Mouse (Mus musculus): ENCODE data around the gene Serpina3n.
"Not testable (repeated sequence)": the region's sequence is repeated elsewhere in the genome, so short reads cannot be mapped to it uniquely, and the experiment has no call there.

The Serpina3n gene

GRCm38 (mm10) chr12:104406454-104406885 is at the start of gene Serpina3n:
TSS of gene Serpina3n (plus strand) at chr12:104406729.
- CTCF ChIA-PET, result interaction anchor here (0.6 kb wide), 1 partner anchor 114 kb away, joined by 3 read pairs; no protein-coding TSS in a partner anchor

GRCm38 (mm10) chr12:104369986-104370385 is 36.5 kb upstream of the Serpina3n start:
- CTCF ChIA-PET, result no interaction called here

- CTCF ChIA-PET, result not testable (repeated sequence)
Observed at GRCm38 (mm10) chr12:104377179-104377578, 29.4 kb upstream of the Serpina3n start.

GRCm38 (mm10) chr12:104378351-104378750 is 28.2 kb upstream of the Serpina3n start:
- CTCF ChIA-PET, result not testable (repeated sequence)

GRCm38 (mm10) chr12:104378815-104379214 is 27.7 kb upstream of the Serpina3n start:
- CTCF ChIA-PET, result not testable (repeated sequence)

- CTCF ChIA-PET, result no interaction called here
Observed at GRCm38 (mm10) chr12:104379856-104380255, 26.7 kb upstream of the Serpina3n start.

- CTCF ChIA-PET, result not testable (repeated sequence)
Observed at GRCm38 (mm10) chr12:104381071-104381604, 25.4 kb upstream of the Serpina3n start.

- CTCF ChIA-PET, result not testable (repeated sequence)
Observed at GRCm38 (mm10) chr12:104385987-104386386, 20.5 kb upstream of the Serpina3n start.

- CTCF ChIA-PET, result not testable (repeated sequence)
Observed at GRCm38 (mm10) chr12:104386878-104387277, 19.7 kb upstream of the Serpina3n start.

- CTCF ChIA-PET, result interaction anchor here (0.7 kb wide), 1 partner anchor 16 kb away, joined by 19 read pairs; no protein-coding TSS in a partner anchor
Observed at GRCm38 (mm10) chr12:104388477-104388876, 18.1 kb upstream of the Serpina3n start.

GRCm38 (mm10) chr12:104391057-104391456 is 15.5 kb upstream of the Serpina3n start:
- CTCF ChIA-PET, result not testable (repeated sequence)

GRCm38 (mm10) chr12:104403968-104404367 is 2.6 kb upstream of the Serpina3n start:
- CTCF ChIA-PET, result no interaction called here

- CTCF ChIA-PET, result no interaction called here
Observed at GRCm38 (mm10) chr12:104412507-104412906, 6.0 kb downstream of the Serpina3n start.

- CTCF ChIA-PET, result no interaction called here
Observed at GRCm38 (mm10) chr12:104414576-104414975, 8.0 kb downstream of the Serpina3n start.

- CTCF ChIA-PET, result no interaction called here
Observed at GRCm38 (mm10) chr12:104415625-104416315, 9.2 kb downstream of the Serpina3n start.

GRCm38 (mm10) chr12:104418340-104419135 is 12.0 kb downstream of the Serpina3n start:
- CTCF ChIA-PET, result interaction anchor here (0.6 to 1.2 kb wide), 7 partner anchors 8 to 423 kb away, joined by 3 to 11 read pairs (median 4); no protein-coding TSS in a partner anchor

GRCm38 (mm10) chr12:104419136-104419462 is 12.6 kb downstream of the Serpina3n start:
- CTCF ChIA-PET, result interaction anchor here (0.6 to 1.2 kb wide), 4 partner anchors 9 to 446 kb away, joined by 3 to 9 read pairs (median 6); no protein-coding TSS in a partner anchor

GRCm38 (mm10) chr12:104422615-104423392 is 16.3 kb downstream of the Serpina3n start:
- CTCF ChIA-PET, result no interaction called here

GRCm38 (mm10) chr12:104425591-104425990 is 19.1 kb downstream of the Serpina3n start:
- CTCF ChIA-PET, result interaction anchor here (0.8 kb wide), 1 partner anchor 25 kb away, joined by 4 read pairs; no protein-coding TSS in a partner anchor

- CTCF ChIA-PET, result no interaction called here
Observed at GRCm38 (mm10) chr12:104426915-104427314, 20.4 kb downstream of the Serpina3n start.

- CTCF ChIA-PET, result no interaction called here
Observed at GRCm38 (mm10) chr12:104431359-104431758, 24.8 kb downstream of the Serpina3n start.

GRCm38 (mm10) chr12:104433214-104433613 is 26.7 kb downstream of the Serpina3n start:
- CTCF ChIA-PET, result no interaction called here

All from spleen, embryonic (tissue).